Mouse (Mus musculus) thymus, adult 2 months (tissue): ENCODE results near the gene Zfp526.

Source experiments
- CTCF ChIP-seq: fragments of 200-500 bp; IDR thresholded peaks from 2 replicates; pipeline ENCODE4 v1.5.1; 2012; ENCODE audit warnings: mild to moderate bottlenecking, control low read depth, low read length, moderate library complexity, borderline replicate concordance; ENCODE audit not compliant: control insufficient read depth, poor library complexity, insufficient read depth; ENCODE audit errors: extremely low read depth
- POLR2A ChIP-seq: fragments of 200-500 bp; IDR thresholded peaks from 2 replicates; pipeline ENCODE4 v1.6.1; 2012; ENCODE audit warnings: mild to moderate bottlenecking, low read length, control low read depth, moderate library complexity; ENCODE audit not compliant: control insufficient read depth, poor library complexity, insufficient read depth; ENCODE audit errors: extremely low read depth

DNA sequence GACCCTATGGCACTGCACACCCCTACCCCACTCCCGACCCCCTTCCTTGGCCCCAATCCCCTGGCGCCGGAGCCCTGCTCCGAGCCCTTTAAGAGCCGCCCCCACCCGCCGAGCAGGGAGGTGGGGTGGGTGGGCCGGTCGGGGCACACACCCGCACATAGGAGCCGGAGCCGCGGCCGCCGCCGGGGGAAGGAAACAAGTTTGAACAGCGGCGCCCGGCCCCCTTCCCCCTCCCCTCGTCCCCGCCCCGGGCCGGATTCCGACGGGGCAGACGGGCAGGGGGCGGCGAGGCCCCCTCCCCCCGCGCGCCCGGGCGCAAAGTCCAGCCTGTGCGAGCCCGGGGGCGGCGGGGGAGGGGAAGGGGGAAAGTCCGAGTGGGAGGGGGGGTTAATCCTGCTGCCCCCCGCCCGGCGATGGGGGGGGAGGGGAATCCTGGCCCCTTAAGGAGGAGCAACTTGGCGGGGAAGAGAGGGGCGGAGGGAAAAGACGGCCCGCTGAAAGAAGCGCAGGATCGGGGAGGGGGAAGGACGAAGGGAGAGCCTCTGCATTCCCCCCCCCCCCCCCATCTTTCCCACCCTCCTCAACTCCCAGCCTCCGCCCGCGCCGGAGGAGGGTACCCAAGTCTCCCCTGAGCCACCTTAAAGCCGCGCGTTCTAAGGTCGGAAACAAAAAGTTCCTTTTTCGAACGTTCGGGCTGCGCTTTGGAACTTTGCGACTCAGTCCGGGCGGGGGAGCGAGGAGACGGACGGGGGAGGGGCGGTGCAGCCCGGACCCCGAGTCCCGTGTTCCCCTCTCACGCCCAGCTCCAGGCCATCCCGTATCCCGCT lies 28.3 kb downstream of the Zfp526 start:
- TF ChIP-seq POLR2A (no peak), CTCF (no peak)
